Mouse (Mus musculus) intestine, embryonic 15.5 days (tissue): Measurements from ENCODE around the gene Sit1. TPM values are rescaled to one million over a fixed set of nuclear protein-coding genes. Genes with fewer than 3 reads are reported as not detected.
"Not testable (repeated sequence)": the region's sequence is repeated elsewhere in the genome, so short reads cannot be mapped to it uniquely, and the experiment has no call there.

Experiments used
- ATAC-seq: fragments of 200-750 bp; cut with Nextera tagmentation; 2 replicates; pipeline ENCODE4 v1.8.0; 2017; ENCODE audit warnings: moderate TSS enrichment, moderate library complexity
- H3K27ac ChIP-seq: fragments of 300-500 bp; sonication (generic); 2 replicates; pipeline ENCODE4 v1.5.1; 2015; ENCODE audit warnings: mild to moderate bottlenecking, inconsistent platforms
- H3K27me3 ChIP-seq: fragments of 300-500 bp; sonication (generic); replicated peaks from 2 replicates; pipeline ENCODE4 v1.6.1; 2015; ENCODE audit warnings: inconsistent platforms
- H3K36me3 ChIP-seq: fragments of 300-500 bp; sonication (generic); 2 replicates; pipeline ENCODE4 v1.6.1; 2015; ENCODE audit warnings: inconsistent platforms
- H3K4me1 ChIP-seq: fragments of 300-500 bp; sonication (generic); replicated peaks from 2 replicates; pipeline ENCODE4 v1.6.1; 2015; ENCODE audit warnings: inconsistent platforms
- H3K4me2 ChIP-seq: fragments of 300-500 bp; sonication (generic); replicated peaks from 2 replicates; pipeline ENCODE4 v1.6.1; 2015; ENCODE audit warnings: mild to moderate bottlenecking, inconsistent platforms
- H3K4me3 ChIP-seq: fragments of 300-500 bp; sonication (generic); replicated peaks from 2 replicates; pipeline ENCODE4 v1.5.1; 2015; ENCODE audit warnings: inconsistent platforms
- H3K9ac ChIP-seq: fragments of 300-500 bp; sonication (generic); 2 replicates; pipeline ENCODE4 v1.6.1; 2015; ENCODE audit warnings: inconsistent platforms
- H3K9me3 ChIP-seq: fragments of 300-500 bp; sonication (generic); 2 replicates; pipeline ENCODE4 v1.6.1; 2016; ENCODE audit warnings: inconsistent platforms
- WGBS: fragments of 180-500 bp; shearing (Covaris S2); methylation state at CpG from one replicate; pipeline ENCODE4 v1.1.7; 2015; 5-methylcytosine and 5-hydroxymethylcytosine counted together
- polyA plus RNA-seq: library from polyadenylated mRNA; unstranded; fragments of >200 nt; fragmentation: Nextera tagmentation; extraction: Ambion mirVana; gene quantifications from 2 replicates; pipeline ENCODE4 v1.2.1, GENCODE M21; 2015

Sit1 gene
- polyA plus RNA-seq, 1 experiment from 2014 or later: not detected

DNA sequence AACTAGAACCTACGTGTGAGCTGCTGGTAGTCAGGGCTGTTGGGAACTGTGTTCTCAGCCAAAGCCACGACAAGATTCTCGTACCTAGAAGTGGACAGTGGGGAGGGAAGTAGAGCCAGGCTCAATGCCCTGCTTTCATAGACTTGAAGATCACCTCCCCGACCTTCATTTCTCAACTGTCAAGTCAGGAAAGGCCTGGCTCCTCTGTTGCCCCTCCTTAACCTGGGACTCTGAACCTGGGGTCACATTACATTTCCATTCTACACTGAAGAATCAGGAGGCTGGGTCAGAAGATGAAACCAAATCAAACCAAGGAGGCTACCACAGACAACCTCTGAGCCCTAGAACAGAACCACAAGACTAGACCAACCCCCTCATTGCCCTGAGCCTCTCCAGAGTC, 14.4 kb upstream of the Sit1 start:
- Histone ChIP-seq H3K4me2 (peak overlapping the region; percentile 74), H3K9ac (peak overlapping the region; percentile 61), H3K27me3 (no peaks in the 10 kb centered on the region), H3K27ac (no peak overlapping the region), H3K4me3 (peak overlapping the region; percentile 59), H3K9me3 (no peaks in the 10 kb centered on the region), H3K36me3 (peaks cover 8% of the 10 kb centered on the region; the same call in 1 of the 2 replicates), H3K4me1 (peaks cover 36% of the 10 kb centered on the region)
- no peak for ATAC-seq
- 61% methylated on average over 4 of the region's 4 CpGs for WGBS

DNA sequence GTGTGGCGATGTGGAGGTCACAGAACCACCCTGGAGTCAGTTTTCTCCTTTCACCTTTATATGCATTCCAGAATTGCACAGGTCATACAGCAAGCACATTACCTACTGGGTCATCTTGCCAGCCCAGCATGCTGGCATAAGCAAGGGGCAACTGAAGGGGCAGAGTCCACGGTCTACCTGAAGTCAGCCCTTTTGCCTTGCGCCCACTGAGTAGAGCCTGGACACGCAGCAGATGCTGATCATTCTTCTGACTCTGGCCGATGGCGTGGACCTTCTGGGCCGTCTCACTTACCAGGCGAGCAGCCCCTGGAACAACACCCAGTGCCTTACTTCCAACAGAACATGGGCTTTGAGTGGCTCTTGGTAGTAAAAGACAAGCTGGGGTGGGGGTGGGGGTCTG, 13.9 kb upstream of the Sit1 start:
- Histone ChIP-seq H3K4me2 (peak overlapping the region; percentile 74), H3K36me3 (peaks cover 8% of the 10 kb centered on the region; the same call in 1 of the 2 replicates), H3K4me1 (peaks cover 36% of the 10 kb centered on the region), H3K4me3 (peak overlapping the region; percentile 59; the same call in 1 of the 2 replicates), H3K9me3 (no peaks in the 10 kb centered on the region), H3K9ac (no peak overlapping the region), H3K27me3 (no peaks in the 10 kb centered on the region), H3K27ac (no peak overlapping the region)
- no peak for ATAC-seq
- WGBS: 96% methylated on average over 8 of the region's 8 CpGs

DNA sequence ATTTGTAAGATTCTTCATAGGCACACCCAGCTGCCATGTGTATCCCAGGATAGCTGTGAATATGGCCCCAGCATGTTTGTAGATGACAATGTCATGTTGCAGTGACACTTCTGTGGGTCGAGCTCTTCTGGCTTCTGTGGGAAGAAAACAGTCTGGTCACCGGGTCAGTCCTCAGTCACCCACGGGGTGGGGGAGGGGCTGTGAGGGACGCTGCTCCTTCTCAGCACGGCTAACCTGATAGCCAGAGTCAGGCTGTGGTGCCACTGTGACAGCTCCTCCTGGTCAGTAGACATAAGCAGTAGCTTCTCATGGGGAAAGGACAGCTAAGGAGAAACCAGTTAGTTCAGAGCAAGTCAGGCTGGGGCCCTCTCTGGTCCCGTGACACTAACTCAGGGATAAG, 13.1 kb upstream of the Sit1 start:
- no peaks in the 10 kb centered on the region for H3K27me3 ChIP-seq
- no peak overlapping the region for H3K9ac ChIP-seq
- peaks cover 36% of the 10 kb centered on the region for H3K4me1 ChIP-seq
- no peak overlapping the region for H3K4me2 ChIP-seq
- H3K9me3 ChIP-seq: no peaks in the 10 kb centered on the region
- no peak overlapping the region for H3K4me3 ChIP-seq
- WGBS: 68% methylated on average over 6 of the region's 6 CpGs
- no peak overlapping the region for H3K27ac ChIP-seq
- no peak for ATAC-seq
- H3K36me3 ChIP-seq: peaks cover 8% of the 10 kb centered on the region; the same call in 1 of the 2 replicates

DNA sequence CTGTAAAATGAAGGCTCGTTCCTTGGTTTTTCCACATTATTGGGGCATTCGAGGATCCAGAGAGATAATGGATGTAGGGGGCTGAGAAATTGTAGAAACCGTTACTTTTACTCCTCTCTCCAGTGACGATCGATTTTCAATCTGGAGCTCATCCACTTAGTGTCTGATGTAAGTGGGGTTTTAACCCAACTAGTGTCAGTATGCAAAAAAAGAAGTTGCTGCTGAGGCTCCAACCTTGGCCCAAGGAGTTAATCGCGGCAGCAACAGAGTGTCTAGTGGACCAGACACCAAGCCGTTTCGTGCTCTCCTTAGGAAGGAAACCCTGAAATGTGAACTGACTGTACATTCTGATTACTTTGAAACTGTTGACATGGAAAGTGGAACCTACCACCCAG, 10.3 kb upstream of the Sit1 start:
- Histone ChIP-seq H3K36me3 (peaks cover 8% of the 10 kb centered on the region; the same call in 1 of the 2 replicates), H3K9ac (peak overlapping the region; percentile 73), H3K4me3 (peak overlapping the region; percentile 72), H3K27ac (peak overlapping the region; percentile 88), H3K9me3 (no peaks in the 10 kb centered on the region), H3K4me1 (peaks cover 30% of the 10 kb centered on the region), H3K4me2 (peak overlapping the region; percentile 72), H3K27me3 (no peaks in the 10 kb centered on the region)
- no peak for ATAC-seq
- WGBS: under 1% methylated on average over 9 of the region's 9 CpGs

DNA sequence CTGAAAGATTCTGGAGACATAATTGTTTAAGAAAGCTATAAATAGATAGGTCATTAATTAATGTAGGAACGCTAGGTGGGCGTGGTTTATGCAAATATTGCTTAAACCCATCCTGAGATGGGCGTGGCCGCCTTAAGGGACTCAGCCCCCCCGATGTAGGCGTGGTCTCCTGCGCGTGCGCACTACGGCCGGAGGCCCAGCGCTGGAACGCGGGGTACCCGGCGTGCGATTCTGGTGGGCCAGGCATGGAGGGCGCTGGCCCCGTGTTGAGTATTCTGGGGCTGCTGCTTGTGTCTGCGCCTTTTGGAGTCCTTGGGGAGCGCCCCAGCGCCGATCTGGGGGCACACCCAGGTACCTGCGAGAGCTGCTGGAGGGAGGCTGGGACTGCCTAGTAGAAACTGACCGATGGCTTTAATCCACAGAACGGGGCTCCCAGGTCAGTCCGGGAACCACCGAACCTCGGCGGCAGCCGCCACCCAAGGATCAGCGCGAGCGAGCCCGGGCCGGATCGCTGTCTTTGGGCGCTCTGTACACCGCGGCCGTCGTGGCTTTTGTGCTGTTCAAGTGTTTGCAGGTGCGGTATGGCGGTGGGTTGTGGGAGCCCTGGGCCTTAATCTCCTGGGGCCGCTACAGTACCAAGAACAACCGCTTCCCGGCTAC, 9.8 kb upstream of the Sit1 start:
- ATAC-seq: peak; percentile 91
- H3K9ac ChIP-seq: peak overlapping the region; percentile 73
- H3K4me1 ChIP-seq: peaks cover 24% of the 10 kb centered on the region
- WGBS: under 1% methylated on average over 47 of the region's 47 CpGs
- peak overlapping the region; percentile 88 for H3K27ac ChIP-seq
- H3K9me3 ChIP-seq: no peaks in the 10 kb centered on the region
- peak overlapping the region; percentile 72 for H3K4me3 ChIP-seq
- peaks cover 8% of the 10 kb centered on the region; the same call in 1 of the 2 replicates for H3K36me3 ChIP-seq
- no peaks in the 10 kb centered on the region for H3K27me3 ChIP-seq
- peak overlapping the region; percentile 72 for H3K4me2 ChIP-seq

DNA sequence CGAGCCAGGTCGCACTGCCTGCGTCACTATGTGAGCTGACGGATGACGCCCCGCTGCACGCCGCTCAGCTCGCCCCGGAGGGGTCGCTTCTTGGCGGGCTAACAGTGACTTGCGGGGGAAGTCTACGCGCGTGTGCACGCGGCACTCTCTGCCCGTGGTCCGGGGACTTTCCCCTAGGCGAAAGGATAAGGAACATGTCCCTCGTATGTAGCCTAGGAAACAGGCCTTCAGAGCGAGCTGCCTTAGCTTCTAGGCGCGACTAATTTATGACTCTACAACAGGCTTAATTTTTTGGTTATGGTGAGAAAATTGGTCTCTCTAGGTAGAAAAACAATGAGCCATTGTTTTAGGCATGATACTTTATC, 9.3 kb upstream of the Sit1 start, which contains the start of gene Ccdc107:
TSS of gene Ccdc107 (plus strand) at position 80 of the 365 bp plus-strand sequence.
- Histone ChIP-seq H3K9me3 (no peaks in the 10 kb centered on the region), H3K27ac (peak within 1 kb of the TSS; percentile 88), H3K4me1 (peaks cover 19% of the 10 kb centered on the region), H3K27me3 (no peaks in the 10 kb centered on the region), H3K9ac (peak within 1 kb of the TSS; percentile 73), H3K4me3 (peak within 1 kb of the TSS; percentile 72), H3K4me2 (peak within 1 kb of the TSS; percentile 72), H3K36me3 (peaks cover 8% of the 10 kb centered on the region; the same call in 1 of the 2 replicates)
- WGBS: under 1% methylated on average over 25 of the region's 25 CpGs
- ATAC-seq: peak; percentile 98

DNA sequence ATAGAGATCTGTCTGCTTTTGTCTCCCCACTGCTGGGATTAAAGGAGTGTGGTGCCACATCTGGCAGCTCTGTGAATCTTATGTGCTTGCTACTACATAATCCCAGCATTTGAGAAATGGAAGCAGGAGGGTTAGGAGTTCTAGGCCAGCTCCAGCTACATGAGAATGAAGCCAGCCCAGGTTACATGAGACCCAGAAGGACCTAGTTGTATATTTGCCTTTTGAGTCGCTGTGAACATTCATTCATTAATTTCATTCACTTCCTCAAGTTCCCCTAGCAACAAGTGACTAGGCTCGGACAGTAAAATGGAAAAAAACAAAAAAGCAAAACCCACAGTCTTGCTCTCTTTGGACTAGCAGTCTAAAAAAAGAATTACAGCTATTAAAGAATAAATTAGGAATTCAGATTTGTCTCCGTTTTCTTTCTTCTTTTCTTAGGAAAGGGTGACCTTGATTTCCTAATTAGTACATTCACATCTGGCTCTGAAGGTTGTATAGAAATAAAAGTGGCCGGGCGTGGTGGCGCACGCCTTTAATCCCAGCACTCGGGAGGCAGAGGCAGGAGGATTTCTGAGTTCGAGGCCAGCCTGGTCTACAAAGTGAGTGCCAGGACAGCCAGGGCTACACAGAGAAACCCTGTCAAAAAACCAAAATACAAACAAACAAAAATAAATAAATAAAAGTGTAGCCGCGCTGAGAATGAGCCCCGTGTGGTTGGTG, 8.7 kb upstream of the Sit1 start:
- H3K27ac ChIP-seq: peak overlapping the region; percentile 63
- peak overlapping the region; percentile 20; the same call in 1 of the 2 replicates for H3K4me3 ChIP-seq
- no peaks in the 10 kb centered on the region for H3K9me3 ChIP-seq
- no peaks in the 10 kb centered on the region for H3K27me3 ChIP-seq
- H3K4me1 ChIP-seq: peaks cover 14% of the 10 kb centered on the region
- no peak overlapping the region for H3K9ac ChIP-seq
- H3K4me2 ChIP-seq: peak overlapping the region; percentile 41
- no peak for ATAC-seq
- 42% methylated on average over 12 of the region's 12 CpGs for WGBS
- peaks cover 7% of the 10 kb centered on the region; the same call in 1 of the 2 replicates for H3K36me3 ChIP-seq

DNA sequence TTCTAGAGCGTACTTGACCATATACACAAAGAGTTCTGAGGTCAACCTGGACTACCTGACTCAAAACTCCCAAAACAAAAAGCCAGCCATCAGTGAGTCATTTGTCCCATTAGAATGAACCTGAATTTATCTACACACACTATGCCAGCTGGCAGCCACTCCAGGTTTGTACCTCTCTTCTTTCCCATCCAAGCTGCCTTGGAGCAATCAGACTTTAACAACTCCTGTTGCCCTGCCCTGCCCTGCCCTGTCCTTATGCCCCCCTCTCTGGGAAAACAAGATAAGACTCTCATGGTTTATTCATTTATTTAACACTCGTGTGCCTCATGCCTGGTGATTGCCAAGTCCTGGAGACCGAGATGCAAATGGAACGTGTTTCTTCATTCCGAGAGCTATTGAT, 7.3 kb upstream of the Sit1 start:
- WGBS: 72% methylated on average over 5 of the region's 5 CpGs
- peak; percentile 27 for ATAC-seq
- no peak overlapping the region for H3K27ac ChIP-seq

DNA sequence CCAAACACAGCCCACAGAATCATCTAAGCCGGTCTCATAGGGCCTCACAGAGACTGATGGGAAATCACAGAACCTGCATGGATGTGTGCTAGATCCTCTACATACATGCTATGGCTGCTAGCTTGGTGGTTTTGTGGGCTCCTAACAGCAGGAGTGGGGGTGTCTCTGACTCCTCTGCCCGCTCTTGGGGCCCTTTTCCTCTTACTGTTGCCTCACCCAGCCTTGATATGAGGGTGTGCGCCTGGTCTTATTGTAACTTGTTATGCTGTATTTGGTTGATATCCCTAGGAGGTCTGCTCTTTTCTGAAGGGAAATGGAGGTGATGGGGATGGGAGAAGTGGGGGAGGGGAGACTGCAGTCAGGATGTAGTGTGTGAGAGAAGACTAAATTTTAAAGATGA, 6.1 kb upstream of the Sit1 start:
- no peaks in the 10 kb centered on the region for H3K27me3 ChIP-seq
- H3K9me3 ChIP-seq: no peaks in the 10 kb centered on the region
- H3K9ac ChIP-seq: no peak overlapping the region
- ATAC-seq: no peak
- no peak overlapping the region for H3K4me3 ChIP-seq
- H3K4me1 ChIP-seq: no peaks in the 10 kb centered on the region
- 92% methylated on average over 3 of the region's 3 CpGs for WGBS
- H3K27ac ChIP-seq: no peak overlapping the region
- H3K36me3 ChIP-seq: no peaks in the 10 kb centered on the region
- H3K4me2 ChIP-seq: no peak overlapping the region

More for the DNA sequence above, 7.3 kb upstream of the Sit1 start:
- Histone ChIP-seq H3K36me3 (no peaks in the 10 kb centered on the region), H3K4me3 (no peak overlapping the region), H3K9me3 (no peaks in the 10 kb centered on the region), H3K4me1 (peaks cover 5% of the 10 kb centered on the region; the same call in 1 of the 2 replicates), H3K27me3 (no peaks in the 10 kb centered on the region), H3K4me2 (no peak overlapping the region), H3K9ac (no peak overlapping the region)

DNA sequence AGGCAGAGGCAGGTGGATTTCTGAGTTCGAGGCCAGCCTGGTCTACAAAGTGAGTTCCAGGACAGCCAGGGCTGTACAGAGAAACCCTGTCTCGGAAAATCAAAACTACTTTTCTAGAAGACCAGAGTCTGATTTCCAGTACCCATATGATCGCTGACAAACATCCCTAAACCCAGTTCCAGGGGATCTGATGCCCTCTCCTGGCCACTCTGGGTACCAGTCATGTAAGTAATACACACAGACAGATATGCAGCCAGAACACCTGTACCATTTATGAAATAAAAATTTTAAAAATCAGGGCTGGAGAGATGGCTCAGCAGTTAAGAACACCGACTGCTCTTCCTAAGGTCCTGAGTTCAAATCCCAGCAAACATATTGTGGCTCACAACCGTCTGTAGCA, 2.1 kb upstream of the Sit1 start:
- 86% methylated on average over 5 of the region's 5 CpGs for WGBS
- not testable (repeated sequence) for H3K4me1 ChIP-seq

DNA sequence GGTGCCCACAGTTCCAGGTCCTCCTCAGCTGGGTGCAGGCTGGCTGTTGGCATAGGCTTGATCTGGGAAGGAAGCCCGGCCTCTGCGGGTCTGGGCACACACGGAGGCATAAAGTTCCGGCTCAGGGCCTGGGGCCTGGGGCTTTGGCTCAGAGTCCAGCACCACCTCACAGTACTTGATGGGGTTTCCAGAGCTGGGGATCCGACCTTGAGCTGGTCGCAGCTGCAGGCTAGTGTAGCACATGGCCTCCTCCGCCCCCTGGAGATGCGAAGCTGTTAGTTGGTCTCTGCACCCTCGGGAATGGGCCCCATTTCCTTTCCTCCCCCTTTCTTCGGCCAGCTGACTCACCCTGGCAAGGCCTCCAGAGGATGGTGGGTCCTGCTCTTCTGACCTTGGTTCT, 943 bp downstream of the Sit1 start:
- H3K4me1 ChIP-seq: no peaks in the 10 kb centered on the region
- 72% methylated on average over 10 of the region's 10 CpGs for whole genome bisulfite sequencing
- H3K27ac ChIP-seq: no peak overlapping the region
- ATAC-seq: no peak
- no peaks in the 10 kb centered on the region for H3K27me3 ChIP-seq
- no peaks in the 10 kb centered on the region for H3K9me3 ChIP-seq
- H3K9ac ChIP-seq: no peak overlapping the region
- no peak overlapping the region for H3K4me2 ChIP-seq
- no peaks in the 10 kb centered on the region for H3K36me3 ChIP-seq
- H3K4me3 ChIP-seq: no peak overlapping the region

More for the DNA sequence above, 2.1 kb upstream of the Sit1 start:
- H3K9ac ChIP-seq, H3K9me3 ChIP-seq, H3K4me3 ChIP-seq, H3K4me2 ChIP-seq, ATAC-seq, H3K36me3 ChIP-seq, H3K27ac ChIP-seq, H3K27me3 ChIP-seq: not testable (repeated sequence)

DNA sequence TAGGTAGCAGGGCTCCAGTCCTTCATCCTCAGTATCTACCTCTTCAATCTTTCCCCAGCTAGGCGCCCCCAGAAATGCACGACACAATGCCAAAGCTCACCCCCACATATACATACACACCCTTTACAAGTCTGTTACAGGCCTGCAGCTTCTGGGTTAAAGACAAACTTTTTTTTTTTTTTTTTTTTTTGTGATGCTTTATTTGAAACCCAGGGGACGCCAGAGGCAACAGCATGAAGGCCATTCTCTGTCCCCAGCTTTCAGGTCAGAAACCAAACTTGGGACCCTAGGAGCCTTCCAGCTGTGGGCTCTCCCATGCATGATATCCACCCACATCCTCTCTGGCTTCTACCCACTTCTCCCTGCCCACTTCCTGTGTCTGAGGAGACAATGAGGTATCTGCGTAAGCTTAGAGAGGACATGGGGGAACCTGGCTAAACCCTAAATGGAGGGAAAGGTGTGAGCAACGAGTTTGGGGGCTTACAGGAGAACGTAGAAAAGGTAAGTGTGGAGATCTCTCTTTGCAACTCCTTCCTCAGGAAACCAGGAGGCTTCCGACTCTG, 1.6 kb downstream of the Sit1 start:
- H3K27me3 ChIP-seq: no peaks in the 10 kb centered on the region
- 77% methylated on average over 7 of the region's 7 CpGs for WGBS
- H3K4me3 ChIP-seq: no peak overlapping the region
- H3K4me1 ChIP-seq: no peaks in the 10 kb centered on the region
- no peak overlapping the region for H3K27ac ChIP-seq
- ATAC-seq: no peak
- no peaks in the 10 kb centered on the region for H3K36me3 ChIP-seq
- no peak overlapping the region for H3K9ac ChIP-seq
- no peaks in the 10 kb centered on the region for H3K9me3 ChIP-seq
- H3K4me2 ChIP-seq: no peak overlapping the region
